Mouse (Mus musculus): Measurements from ENCODE around the gene Olfr1000. TPM values are rescaled to one million over a fixed set of nuclear protein-coding genes. Genes with fewer than 3 reads are reported as not detected.
"Not testable (repeated sequence)": the region's sequence is repeated elsewhere in the genome, so short reads cannot be mapped to it uniquely, and the experiment has no call there.

The Olfr1000 gene
- polyA plus RNA-seq (2012), result not detected in 2 replicates

- TF ChIP-seq GATA1 (IDR thresholded peaks at IDR 0.05; ENCODE audit: low read length), result no peak
Observed at GRCm38 (mm10) chr2:85611803-85612202, at the start of gene Olfr1000. TSS of gene Olfr1000 (minus strand) at chr2:85611903.

DNA sequence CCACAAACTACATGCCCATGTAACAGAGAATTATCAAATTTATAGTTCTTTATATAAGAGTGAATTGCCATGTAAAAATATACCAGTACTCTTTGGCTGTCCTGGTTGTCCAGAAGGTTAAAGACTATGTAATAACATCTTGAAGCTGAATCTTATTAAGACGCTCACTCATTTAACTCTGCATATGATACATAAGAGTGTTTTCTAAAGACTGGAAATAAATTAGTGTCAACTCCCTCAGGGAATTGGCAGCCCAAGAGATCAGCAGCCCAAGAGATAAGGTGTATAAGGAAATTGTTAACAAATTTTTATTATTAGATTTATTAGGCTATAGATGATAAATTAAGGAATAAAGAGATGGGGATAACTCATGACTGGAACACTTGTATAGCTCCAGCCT is 38.9 kb upstream of the Olfr1000 start, which contains the start of gene Olfr1002:
Gene Olfr1002, minus strand, starts transcription at position 101 of the 400 bp plus-strand sequence.
- no peak for TF ChIP-seq GATA1 (IDR thresholded peaks at IDR 0.05; ENCODE audit: low read length)

DNA sequence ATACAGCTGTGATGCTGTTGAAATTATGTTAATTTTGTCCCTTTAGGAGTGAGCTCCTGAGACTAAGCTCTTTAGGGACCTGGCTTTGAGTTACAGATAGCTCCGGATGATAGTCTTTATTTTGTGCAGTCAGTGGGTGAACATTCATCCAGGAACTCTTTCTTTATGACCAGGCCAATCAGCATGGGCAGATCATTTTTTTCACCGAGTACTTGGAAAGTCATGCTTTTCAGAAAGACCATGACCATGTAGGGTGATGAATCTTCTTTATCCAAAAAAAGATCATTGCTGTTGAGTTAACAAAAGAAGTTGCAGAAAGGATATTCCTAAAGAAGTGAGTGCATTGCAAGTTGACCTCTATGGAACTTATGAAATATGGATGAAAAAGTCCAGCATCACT is 23.1 kb downstream of the Olfr1000 start, which contains the start of gene Olfr998:
Gene Olfr998, plus strand, starts transcription at position 301 of the 400 bp plus-strand sequence.
- TF ChIP-seq GATA1 (IDR thresholded peaks at IDR 0.05; ENCODE audit: low read length), result not testable (repeated sequence)

- no peak for TF ChIP-seq GATA1 (IDR thresholded peaks at IDR 0.05; ENCODE audit: low read length)
Observed at GRCm38 (mm10) chr2:85578915-85579314, 32.8 kb downstream of the Olfr1000 start, which contains the start of gene Olfr996. TSS of gene Olfr996 (plus strand) at chr2:85579215.

DNA sequence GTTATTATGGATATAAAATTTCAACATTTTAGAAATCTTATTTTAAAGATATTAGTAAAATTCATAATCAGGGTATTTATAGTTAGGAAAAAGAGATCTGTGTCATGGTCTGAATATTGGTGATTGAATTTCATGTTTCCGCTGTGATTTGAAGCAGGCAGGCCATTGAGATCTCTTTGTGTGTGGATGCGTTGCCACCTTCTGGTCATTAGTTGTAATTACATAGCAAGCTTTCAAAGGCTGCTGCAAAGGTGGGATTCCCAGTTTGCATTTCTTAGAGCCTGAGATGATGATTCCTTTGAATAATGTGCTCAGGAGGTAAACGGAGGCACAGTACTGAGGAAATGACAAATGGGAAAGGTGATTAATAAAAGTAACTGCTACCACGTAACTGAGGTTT is 50.5 kb downstream of the Olfr1000 start:
- TF ChIP-seq GATA1 (IDR thresholded peaks at IDR 0.05; ENCODE audit: low read length), result no peak

GRCm38 (mm10) chr2:85560226-85560625 is 51.5 kb downstream of the Olfr1000 start:
- TF ChIP-seq GATA1 (IDR thresholded peaks at IDR 0.05; ENCODE audit: low read length), result no peak

Other genes starting within 250 kb of the Olfr1000 start
- gene Olfr988, start 248.7 kb downstream of the Olfr1000 start, polyA plus RNA-seq (2012), result not detected in 2 replicates
- gene Olfr992, start 202.4 kb downstream of the Olfr1000 start, polyA plus RNA-seq (2012), result not detected in 2 replicates
- gene Olfr993, start 197.0 kb downstream of the Olfr1000 start, polyA plus RNA-seq (2012), result not detected in 2 replicates
- gene Olfr994, start 175.5 kb downstream of the Olfr1000 start, polyA plus RNA-seq (2012), result not detected in 2 replicates
- not detected in 2 replicates for gene Olfr995, start 168.3 kb downstream of the Olfr1000 start, polyA plus RNA-seq (2012)
- gene 4833423E24Rik, start 92.9 kb downstream of the Olfr1000 start, polyA plus RNA-seq (2012), result not detected in 2 replicates
- gene Olfr996, start 32.7 kb downstream of the Olfr1000 start, polyA plus RNA-seq (2012), result not detected in 2 replicates
- not detected in 2 replicates for gene Olfr998, start 23.0 kb downstream of the Olfr1000 start, polyA plus RNA-seq (2012)
- not detected in 2 replicates for gene Olfr1002, start 38.8 kb upstream of the Olfr1000 start, polyA plus RNA-seq (2012)
- gene Olfr154, start 52.6 kb upstream of the Olfr1000 start, polyA plus RNA-seq (2012), result not detected in 2 replicates
- not detected in 2 replicates for gene Olfr1006, start 66.9 kb upstream of the Olfr1000 start, polyA plus RNA-seq (2012)
- gene Olfr1008, start 77.5 kb upstream of the Olfr1000 start, polyA plus RNA-seq (2012), result not detected in 2 replicates
- not detected in 2 replicates for gene Olfr1009, start 103.5 kb upstream of the Olfr1000 start, polyA plus RNA-seq (2012)
- gene Olfr1012, start 150.9 kb upstream of the Olfr1000 start, polyA plus RNA-seq (2012), result not detected in 2 replicates
- gene Olfr1013, start 155.2 kb upstream of the Olfr1000 start, polyA plus RNA-seq (2012), result not detected in 2 replicates
- not detected in 2 replicates for gene Olfr1014, start 160.8 kb upstream of the Olfr1000 start, polyA plus RNA-seq (2012)
- gene Olfr1015, start 170.1 kb upstream of the Olfr1000 start, polyA plus RNA-seq (2012), result not detected in 2 replicates
- not detected in 2 replicates for gene Olfr1016, start 190.6 kb upstream of the Olfr1000 start, polyA plus RNA-seq (2012)
- gene Olfr1018, start 206.6 kb upstream of the Olfr1000 start, polyA plus RNA-seq (2012), result not detected in 2 replicates
- not detected in 2 replicates for gene Olfr1019, start 233.6 kb upstream of the Olfr1000 start, polyA plus RNA-seq (2012)
- gene Olfr1020, start 235.1 kb upstream of the Olfr1000 start, polyA plus RNA-seq (2012), result not detected in 2 replicates

All from G1E-ER4 (cell line).